Mouse (Mus musculus) inflammation-experienced regulatory T-cells, adult 16 weeks (primary cell): Measurements from ENCODE around the gene Slitrk2. TPM values are rescaled to one million over a fixed set of nuclear protein-coding genes. Genes with fewer than 3 reads are reported as not detected.

Experiments used
- polyA plus RNA-seq: library from polyadenylated mRNA; unstranded; fragments of 100-300 nt; shearing (Covaris generic); gene quantifications from one replicate; pipeline ENCODE4 v1.2.1, GENCODE M21; 2017

Gene Slitrk2
- polyA plus RNA-seq: not detected

GRCm38 (mm10) chrX:66648911-66649620 lies at the start of gene Slitrk2:
Gene Slitrk2 (plus strand): TSS chrX:66649318.

